Mouse (Mus musculus): ENCODE results near the gene Sdhaf3.
"Not testable (repeated sequence)": the region's sequence is repeated elsewhere in the genome, so short reads cannot be mapped to it uniquely, and the experiment has no call there.

The Sdhaf3 gene

GRCm38 (mm10) chr6:6955764-6956561 is at the start of gene Sdhaf3:
Gene Sdhaf3 (plus strand): TSS chr6:6956004.
- peak; percentile 89 for DNase-seq (ENCODE audit: extremely low read depth, low read depth)

- DNase-seq (ENCODE audit: extremely low read depth, low read depth), result no peak
Observed at GRCm38 (mm10) chr6:6909586-6909985, 46.2 kb upstream of the Sdhaf3 start.

- no peak for DNase-seq (ENCODE audit: extremely low read depth, low read depth)
Observed at GRCm38 (mm10) chr6:6914304-6914703, 41.5 kb upstream of the Sdhaf3 start.

- peak; percentile 30 for DNase-seq (ENCODE audit: extremely low read depth, low read depth)
Observed at GRCm38 (mm10) chr6:6914849-6915525, 40.8 kb upstream of the Sdhaf3 start.

- peak; percentile 38 for DNase-seq (ENCODE audit: extremely low read depth, low read depth)
Observed at GRCm38 (mm10) chr6:6915526-6915915, 40.3 kb upstream of the Sdhaf3 start.

GRCm38 (mm10) chr6:6917334-6917733 is 38.5 kb upstream of the Sdhaf3 start:
- DNase-seq (ENCODE audit: extremely low read depth, low read depth), result no peak

- no peak for DNase-seq (ENCODE audit: extremely low read depth, low read depth)
Observed at GRCm38 (mm10) chr6:6925264-6925663, 30.5 kb upstream of the Sdhaf3 start.

- DNase-seq (ENCODE audit: extremely low read depth, low read depth), result no peak
Observed at GRCm38 (mm10) chr6:6930831-6931230, 25.0 kb upstream of the Sdhaf3 start.

- no peak for DNase-seq (ENCODE audit: extremely low read depth, low read depth)
Observed at GRCm38 (mm10) chr6:6931507-6931906, 24.3 kb upstream of the Sdhaf3 start.

- DNase-seq (ENCODE audit: extremely low read depth, low read depth), result no peak
Observed at GRCm38 (mm10) chr6:6940845-6941244, 15.0 kb upstream of the Sdhaf3 start.

- no peak for DNase-seq (ENCODE audit: extremely low read depth, low read depth)
Observed at GRCm38 (mm10) chr6:6942813-6943212, 13.0 kb upstream of the Sdhaf3 start.

- peak; percentile 63 for DNase-seq (ENCODE audit: extremely low read depth, low read depth)
Observed at GRCm38 (mm10) chr6:6947650-6948049, 8.2 kb upstream of the Sdhaf3 start.

- DNase-seq (ENCODE audit: extremely low read depth, low read depth), result no peak
Observed at GRCm38 (mm10) chr6:6955395-6955763, 425 bp upstream of the Sdhaf3 start.

- not testable (repeated sequence) for DNase-seq (ENCODE audit: extremely low read depth, low read depth)
Observed at GRCm38 (mm10) chr6:6959234-6959633, 3.4 kb downstream of the Sdhaf3 start.

- no peak for DNase-seq (ENCODE audit: extremely low read depth, low read depth)
Observed at GRCm38 (mm10) chr6:6997226-6997946, 41.6 kb downstream of the Sdhaf3 start.

GRCm38 (mm10) chr6:6997956-6998355 is 42.2 kb downstream of the Sdhaf3 start:
- DNase-seq (ENCODE audit: extremely low read depth, low read depth), result no peak

GRCm38 (mm10) chr6:6999015-6999414 is 43.2 kb downstream of the Sdhaf3 start:
- DNase-seq (ENCODE audit: extremely low read depth, low read depth), result no peak

GRCm38 (mm10) chr6:7003085-7003484 is 47.3 kb downstream of the Sdhaf3 start:
- no peak for DNase-seq (ENCODE audit: extremely low read depth, low read depth)

GRCm38 (mm10) chr6:7004005-7004404 is 48.2 kb downstream of the Sdhaf3 start:
- no peak for DNase-seq (ENCODE audit: extremely low read depth, low read depth)

- no peak for DNase-seq (ENCODE audit: extremely low read depth, low read depth)
Observed at GRCm38 (mm10) chr6:7038087-7038486, 82.3 kb downstream of the Sdhaf3 start.

GRCm38 (mm10) chr6:7038835-7039234 is 83.0 kb downstream of the Sdhaf3 start:
- DNase-seq (ENCODE audit: extremely low read depth, low read depth), result no peak

- no peak for DNase-seq (ENCODE audit: extremely low read depth, low read depth)
Observed at GRCm38 (mm10) chr6:7041912-7042311, 86.1 kb downstream of the Sdhaf3 start.

All from MEL-GATA-1-ER (cell line).